Mouse (Mus musculus) midbrain, postnatal 0 days (tissue): Measurements from ENCODE around the gene Sympk. TPM values are rescaled to one million over a fixed set of nuclear protein-coding genes. Genes with fewer than 3 reads are reported as not detected.

Experiments used
- ATAC-seq: fragments of 200-750 bp; cut with Nextera tagmentation; 2 replicates; pipeline ENCODE4 v1.8.0; 2017; ENCODE audit warnings: moderate number of reproducible peaks, mild to moderate bottlenecking, moderate TSS enrichment, moderate library complexity; ENCODE audit not compliant: low FRiP score
- DNase-seq: peaks from one replicate; pipeline ENCODE4 v3.0.0-alpha.2; 2015; ENCODE audit warnings: low spot score
- H3K27ac ChIP-seq: fragments of 300-500 bp; sonication (generic); 2 replicates; pipeline ENCODE4 v1.5.1; 2014; ENCODE audit warnings: low read depth, mild to moderate bottlenecking, low read length, mixed read lengths
- H3K27me3 ChIP-seq: fragments of 300-500 bp; sonication (generic); 2 replicates; pipeline ENCODE4 v1.6.1; 2014; ENCODE audit warnings: low read length, control low read depth, mixed read lengths; ENCODE audit not compliant: insufficient read depth
- H3K36me3 ChIP-seq: fragments of 300-500 bp; sonication (generic); 2 replicates; pipeline ENCODE4 v1.6.1; 2014; ENCODE audit warnings: low read length, control low read depth, mixed read lengths; ENCODE audit not compliant: insufficient read depth
- H3K4me1 ChIP-seq: fragments of 300-500 bp; sonication (generic); 2 replicates; pipeline ENCODE4 v1.6.1; 2014; ENCODE audit warnings: mild to moderate bottlenecking, control low read depth, antibody characterized with exemption, low read length, mixed read lengths; ENCODE audit not compliant: insufficient read depth
- H3K4me2 ChIP-seq: fragments of 300-500 bp; sonication (generic); 2 replicates; pipeline ENCODE4 v1.6.1; 2014; ENCODE audit warnings: low read depth, mild to moderate bottlenecking, low read length, mixed read lengths; ENCODE audit not compliant: poor library complexity, severe bottlenecking
- H3K4me3 ChIP-seq: fragments of 300-500 bp; sonication (generic); 2 replicates; pipeline ENCODE4 v1.5.1; 2014; ENCODE audit warnings: low read depth, mild to moderate bottlenecking, low read length, moderate library complexity
- H3K9ac ChIP-seq: fragments of 300-500 bp; sonication (generic); replicated peaks from 2 replicates; pipeline ENCODE4 v1.6.1; 2014; ENCODE audit warnings: mild to moderate bottlenecking, low read length, moderate library complexity, mixed read lengths; ENCODE audit not compliant: poor library complexity, severe bottlenecking
- H3K9me3 ChIP-seq: fragments of 300-500 bp; sonication (generic); 2 replicates; pipeline ENCODE4 v1.6.1; 2016; ENCODE audit warnings: low read length, control low read depth
- CTCF ChIP-seq: IDR thresholded peaks from 2 replicates; pipeline ENCODE4 v1.5.1; 2016; ENCODE audit warnings: antibody characterized with exemption, mild to moderate bottlenecking
- WGBS: fragments of 180-500 bp; shearing (Covaris S2); extraction: QIAGEN DNeasy Blood & Tissue Kit; methylation state at CpG from one replicate; pipeline ENCODE4 v1.1.7; 2014; 5-methylcytosine and 5-hydroxymethylcytosine counted together
- polyA plus RNA-seq: library from polyadenylated mRNA; unstranded; fragments of >200 nt; fragmentation: Nextera tagmentation; extraction: Ambion mirVana; gene quantifications from 2 replicates; pipeline ENCODE4 v1.2.1, GENCODE M21; 2015
- total RNA-seq: library from RNA; depleted of rRNA; stranded (reverse); fragments of >200 nt; gene quantifications from 2 replicates; pipeline ENCODE4 v1.2.3, GENCODE M21; 2014

Gene Sympk
- total and polyA plus RNA-seq, 2 experiments from 2014 or later: 19.5 to 74.2 TPM

DNA sequence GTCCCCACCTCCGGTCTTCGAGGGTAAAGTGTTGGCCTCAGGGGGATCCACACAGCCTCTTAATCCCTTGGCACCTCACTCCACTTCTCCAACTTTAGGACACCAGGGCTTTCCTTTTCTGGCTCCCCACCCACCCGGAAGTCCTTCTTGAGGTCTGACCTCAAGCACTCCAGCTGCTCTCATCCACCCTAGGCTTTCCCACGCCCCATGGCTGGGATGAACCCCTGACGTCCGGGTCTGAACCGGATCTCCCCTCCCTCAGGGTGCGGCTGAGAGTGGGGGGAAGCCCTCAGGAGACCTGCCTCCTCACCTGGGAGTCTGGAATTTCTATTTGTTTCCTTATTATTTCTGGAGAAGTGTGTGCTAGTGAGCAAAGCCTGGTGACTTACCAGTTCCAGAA is 3.1 kb upstream of the Sympk start:
- H3K4me2 ChIP-seq: no peak overlapping the region
- no peaks in the 10 kb centered on the region for H3K9me3 ChIP-seq
- 19% methylated on average over 8 of the region's 8 CpGs for WGBS
- no peak for ATAC-seq
- no peaks in the 10 kb centered on the region for H3K4me1 ChIP-seq
- TF ChIP-seq CTCF: no peak
- no peak for DNase-seq
- no peak overlapping the region for H3K4me3 ChIP-seq
- no peak overlapping the region for H3K9ac ChIP-seq
- no peak overlapping the region for H3K27ac ChIP-seq
- no peaks in the 10 kb centered on the region for H3K36me3 ChIP-seq
- peaks cover 34% of the 10 kb centered on the region for H3K27me3 ChIP-seq

DNA sequence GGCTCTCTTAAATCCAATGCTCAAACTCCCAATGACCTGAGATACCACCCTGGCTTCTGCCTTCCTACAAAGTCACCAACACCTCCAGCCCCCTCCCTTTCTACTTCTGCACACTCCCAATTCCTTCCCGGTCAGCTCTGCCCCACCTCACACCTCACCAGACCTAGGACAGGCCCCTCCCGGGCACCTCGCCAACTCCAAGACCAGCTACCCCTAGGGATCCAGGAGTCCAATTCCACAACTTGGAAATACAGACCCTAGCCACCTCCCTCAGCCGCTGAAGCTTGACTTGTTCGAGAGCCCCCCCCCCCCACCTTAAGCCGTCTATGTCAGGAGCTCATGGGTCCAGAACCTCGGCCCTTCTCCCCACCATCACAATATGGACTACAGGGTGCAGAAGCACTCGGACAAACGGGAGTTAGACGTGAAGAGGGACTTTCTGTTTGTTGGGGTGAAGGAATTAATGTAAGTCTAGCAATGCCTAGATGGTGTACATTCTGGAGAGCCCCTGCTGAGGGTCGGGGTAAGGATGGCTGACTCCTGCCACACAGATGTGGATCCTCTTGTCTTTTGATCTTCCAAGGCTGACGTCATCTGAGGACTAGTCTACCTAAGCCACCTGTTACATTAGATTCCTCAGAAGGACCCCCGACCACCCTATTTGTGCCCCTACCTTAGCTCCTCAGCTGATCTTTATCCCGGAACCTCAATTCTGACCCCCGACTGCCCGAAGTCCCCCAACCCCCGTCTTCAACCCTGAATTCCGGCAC is 1.8 kb upstream of the Sympk start:
- peaks cover 34% of the 10 kb centered on the region for H3K27me3 ChIP-seq
- ATAC-seq: no peak
- no peak overlapping the region for H3K27ac ChIP-seq
- TF ChIP-seq CTCF: no peak
- H3K4me1 ChIP-seq: no peaks in the 10 kb centered on the region
- H3K36me3 ChIP-seq: no peaks in the 10 kb centered on the region
- 65% methylated on average over 18 of the region's 18 CpGs for WGBS
- no peak overlapping the region for H3K9ac ChIP-seq
- DNase-seq: no peak
- H3K4me2 ChIP-seq: no peak overlapping the region
- no peak overlapping the region for H3K4me3 ChIP-seq
- H3K9me3 ChIP-seq: no peaks in the 10 kb centered on the region

DNA sequence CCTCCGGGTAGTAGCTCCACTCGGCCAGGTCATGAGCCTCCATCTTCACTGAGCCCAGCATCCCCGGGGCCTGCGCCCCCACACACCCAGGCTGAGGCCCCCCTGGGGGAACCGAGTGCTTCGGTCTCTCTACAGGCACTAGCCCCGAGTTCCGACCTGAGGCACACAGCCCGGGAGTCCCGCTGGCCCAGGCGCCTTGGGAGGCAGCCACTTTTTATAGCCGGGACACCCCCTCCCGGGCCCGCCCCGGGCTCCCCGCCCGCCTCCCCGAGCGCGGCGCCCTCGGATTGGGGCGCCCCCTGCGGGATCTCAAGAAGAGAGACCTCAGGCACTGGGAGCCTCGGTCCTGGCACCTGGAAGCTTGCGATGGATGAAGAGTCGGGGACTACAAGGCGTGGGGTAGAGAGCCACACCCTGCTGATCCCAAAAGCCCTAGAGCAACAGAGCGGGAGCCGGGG is 791 bp upstream of the Sympk start, which contains the start of gene Foxa3:
Gene Foxa3, minus strand, starts transcription at position 182 of the 458 bp plus-strand sequence.
- Histone ChIP-seq H3K36me3 (no peaks in the 10 kb centered on the region), H3K4me3 (peak within 1 kb of the TSS; percentile 91), H3K27ac (peak within 1 kb of the TSS; percentile 59; the same call in 1 of the 2 replicates), H3K4me2 (peak within 1 kb of the TSS; percentile 89), H3K9ac (peak within 1 kb of the TSS; percentile 82), H3K9me3 (no peaks in the 10 kb centered on the region), H3K4me1 (no peaks in the 10 kb centered on the region), H3K27me3 (peaks cover 34% of the 10 kb centered on the region)
- ATAC-seq (peak; percentile 9; the same call in 1 of the 2 replicates), DNase-seq (no peak)
- 7% methylated on average over 23 of the region's 30 CpGs for WGBS
- 0 out of 2 replicates have a peak, but pooled peaks have one; percentile 23 for TF ChIP-seq CTCF

DNA sequence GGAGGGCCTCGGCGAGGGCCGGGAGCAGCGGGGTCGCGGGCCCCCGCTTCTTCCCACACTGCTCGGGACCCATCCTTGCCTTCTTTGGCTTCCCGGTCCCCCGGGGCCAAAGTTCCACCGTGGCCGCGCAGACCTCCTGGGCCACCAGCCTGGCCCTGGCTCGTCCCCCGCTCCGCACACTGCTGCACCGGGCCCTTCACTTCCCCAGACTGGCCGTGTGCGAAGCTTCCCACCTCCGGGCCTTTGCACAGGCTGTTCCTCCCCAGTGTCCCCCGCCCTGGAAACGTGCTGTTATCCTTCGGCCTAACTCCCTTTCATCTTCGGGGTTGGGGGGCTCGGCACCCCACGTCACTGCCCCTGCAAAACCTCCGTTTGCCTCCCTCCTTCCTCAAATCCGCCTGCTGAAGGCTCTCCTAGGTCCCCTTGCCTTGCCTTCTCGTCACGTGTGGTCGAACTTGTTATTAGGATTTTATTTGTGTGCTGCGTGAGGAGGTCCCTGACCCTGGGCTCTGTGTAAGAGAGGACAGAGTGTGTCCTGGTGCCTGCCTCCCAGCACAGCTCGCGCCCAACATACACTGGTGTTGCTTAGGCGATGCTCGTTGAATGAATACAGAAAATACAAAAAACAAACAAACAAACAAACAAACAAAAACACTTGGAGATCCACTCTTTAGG is 541 bp downstream of the Sympk start:
- ATAC-seq (peak; percentile 51), DNase-seq (no peak)
- Histone ChIP-seq H3K9me3 (no peaks in the 10 kb centered on the region), H3K4me3 (peak overlapping the region; percentile 91), H3K27ac (peak overlapping the region; percentile 59; the same call in 1 of the 2 replicates), H3K4me1 (no peaks in the 10 kb centered on the region), H3K9ac (peak overlapping the region; percentile 82), H3K4me2 (peak overlapping the region; percentile 89), H3K36me3 (peaks cover 7% of the 10 kb centered on the region), H3K27me3 (peaks cover 34% of the 10 kb centered on the region)
- TF ChIP-seq CTCF: no peak
- WGBS: 2% methylated on average over 22 of the region's 36 CpGs

DNA sequence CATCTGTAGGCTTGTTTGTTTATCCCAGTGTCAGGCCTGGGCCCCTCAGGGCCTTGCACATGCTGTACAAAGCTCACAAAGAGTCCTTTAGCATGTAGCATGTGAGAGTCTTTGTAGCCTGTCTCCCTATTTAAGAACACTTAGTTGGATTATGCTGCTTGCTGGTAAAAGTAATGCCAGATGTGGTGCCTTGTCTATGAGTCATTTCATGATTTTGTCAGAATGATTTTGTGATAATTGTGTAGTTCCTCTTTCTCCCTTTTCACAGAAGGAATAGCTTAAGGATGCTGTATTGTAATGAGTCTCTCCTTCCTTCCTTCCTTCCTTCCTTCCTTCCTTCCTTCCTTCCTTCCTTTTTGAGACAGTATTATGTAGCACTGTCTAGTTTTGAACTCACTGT is 3.9 kb downstream of the Sympk start:
- Histone ChIP-seq H3K27me3 (peaks cover 7% of the 10 kb centered on the region), H3K9ac (no peak overlapping the region), H3K4me1 (no peaks in the 10 kb centered on the region), H3K36me3 (peaks cover 27% of the 10 kb centered on the region), H3K9me3 (no peaks in the 10 kb centered on the region), H3K4me3 (no peak overlapping the region), H3K27ac (no peak overlapping the region), H3K4me2 (no peak overlapping the region)
- ATAC-seq: no peak
- TF ChIP-seq CTCF: no peak
- no peak for DNase-seq

DNA sequence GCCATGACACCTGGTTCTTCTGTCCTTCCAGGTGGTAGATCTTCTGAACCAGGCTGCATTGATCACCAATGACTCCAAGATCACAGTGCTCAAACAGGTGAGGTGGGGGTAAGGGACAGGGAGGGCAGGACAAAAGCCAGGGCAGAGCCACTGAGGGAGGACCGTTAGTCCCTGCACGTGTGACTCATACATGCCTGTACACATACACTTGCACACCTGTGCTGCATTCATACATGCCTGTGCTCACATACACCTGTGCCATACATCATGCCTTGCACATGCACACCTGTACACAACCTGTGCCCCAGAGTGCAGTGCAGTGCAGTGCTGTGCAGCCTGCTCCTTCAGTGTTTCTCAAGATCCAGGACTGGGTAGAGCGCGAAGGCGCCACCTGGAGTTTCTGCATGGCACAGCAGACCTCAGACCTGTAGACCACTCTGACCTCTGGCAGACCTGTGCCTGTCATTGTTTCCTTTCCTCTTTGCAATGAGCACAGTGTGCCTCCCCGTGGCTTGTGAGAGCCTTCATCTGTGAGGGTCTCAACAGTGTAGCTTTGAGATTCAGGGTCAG is 5.0 kb downstream of the Sympk start:
- Histone ChIP-seq H3K4me3 (no peak overlapping the region), H3K4me2 (no peak overlapping the region), H3K9me3 (no peaks in the 10 kb centered on the region), H3K9ac (no peak overlapping the region), H3K27me3 (no peaks in the 10 kb centered on the region), H3K27ac (no peak overlapping the region), H3K36me3 (peaks cover 32% of the 10 kb centered on the region), H3K4me1 (no peaks in the 10 kb centered on the region)
- whole genome bisulfite sequencing: 58% methylated on average over 6 of the region's 6 CpGs
- TF ChIP-seq CTCF: peak; percentile 76
- DNase-seq (peak; percentile 65), ATAC-seq (peak; percentile 24; the same call in 1 of the 2 replicates)
